Mouse (Mus musculus) stomach, postnatal 0 days (tissue): ENCODE measurements around the gene Atp6v0e. TPM values are rescaled to one million over a fixed set of nuclear protein-coding genes. Genes with fewer than 3 reads are reported as not detected.

Experiments used
- ATAC-seq: fragments of 200-750 bp; cut with Nextera tagmentation; 2 replicates; pipeline ENCODE4 v1.8.0; 2017; ENCODE audit not compliant: low FRiP score, low TSS enrichment
- DNase-seq: peaks from one replicate; pipeline ENCODE4 v3.0.0-alpha.2; 2016; ENCODE audit warnings: low spot score
- H3K27ac ChIP-seq: fragments of 300-500 bp; sonication (generic); replicated peaks from 2 replicates; pipeline ENCODE4 v1.5.1; 2014; ENCODE audit warnings: mild to moderate bottlenecking, control low read depth
- H3K27me3 ChIP-seq: fragments of 300-500 bp; sonication (generic); 2 replicates; pipeline ENCODE4 v1.6.1; 2014; ENCODE audit warnings: low read length; ENCODE audit not compliant: control insufficient read depth, insufficient read depth
- H3K36me3 ChIP-seq: fragments of 300-500 bp; sonication (generic); 2 replicates; pipeline ENCODE4 v1.6.1; 2014; ENCODE audit warnings: low read length, mixed read lengths; ENCODE audit not compliant: control insufficient read depth, insufficient read depth
- H3K4me1 ChIP-seq: fragments of 300-500 bp; sonication (generic); replicated peaks from 2 replicates; pipeline ENCODE4 v1.6.1; 2014; ENCODE audit warnings: antibody characterized with exemption; ENCODE audit not compliant: control insufficient read depth, insufficient read depth
- H3K4me2 ChIP-seq: fragments of 300-500 bp; sonication (generic); replicated peaks from 2 replicates; pipeline ENCODE4 v1.6.1; 2014; ENCODE audit warnings: low read depth, mild to moderate bottlenecking, control low read depth, moderate library complexity
- H3K4me3 ChIP-seq: fragments of 300-500 bp; sonication (generic); 2 replicates; pipeline ENCODE4 v1.5.1; 2014; ENCODE audit warnings: low read depth, low read length, control low read depth
- H3K9ac ChIP-seq: fragments of 300-500 bp; sonication (generic); 2 replicates; pipeline ENCODE4 v1.6.1; 2014; ENCODE audit warnings: mild to moderate bottlenecking, low read length, control low read depth, mixed read lengths
- H3K9me3 ChIP-seq: fragments of 300-500 bp; sonication (generic); 2 replicates; pipeline ENCODE4 v1.6.1; 2016; ENCODE audit warnings: low read length; ENCODE audit not compliant: control insufficient read depth
- CTCF ChIP-seq: IDR thresholded peaks from 2 replicates; pipeline ENCODE4 v1.5.1; 2016; ENCODE audit warnings: antibody characterized with exemption, low read depth, mild to moderate bottlenecking, moderate library complexity
- EP300 ChIP-seq: optimal IDR thresholded peaks from 2 replicates; pipeline ENCODE3; 2016; ENCODE audit warnings: antibody characterized with exemption
- WGBS: fragments of 180-500 bp; shearing (Covaris S2); extraction: QIAGEN DNeasy Blood & Tissue Kit; methylation state at CpG from one replicate; pipeline ENCODE4 v1.1.7; 2014; 5-methylcytosine and 5-hydroxymethylcytosine counted together
- polyA plus RNA-seq: library from polyadenylated mRNA; unstranded; fragments of >200 nt; fragmentation: Nextera tagmentation; extraction: Ambion mirVana; gene quantifications from 2 replicates; pipeline ENCODE4 v1.2.1, GENCODE M21; 2015

The Atp6v0e gene
- polyA plus RNA-seq, 1 experiment from 2014 or later = 334 TPM

DNA sequence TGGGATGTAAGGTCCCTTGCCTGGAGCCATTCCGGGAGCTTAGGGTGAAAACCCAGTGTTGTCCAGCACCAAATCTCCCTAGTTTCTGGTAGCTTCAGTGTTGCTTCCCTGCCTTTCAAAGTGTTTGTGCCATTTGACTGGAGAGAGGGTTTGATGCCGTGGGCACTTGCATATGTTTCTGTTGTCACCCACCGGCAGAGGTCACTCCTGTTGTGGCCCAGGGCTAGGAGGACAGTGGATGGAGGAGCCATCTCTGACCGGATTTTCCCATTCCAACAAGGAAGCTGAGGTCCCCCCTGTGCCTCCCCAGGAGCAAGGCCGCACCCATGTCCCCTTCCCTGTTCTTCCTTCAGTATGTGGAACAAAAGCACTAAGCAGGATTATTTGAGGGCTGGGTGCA is 27.2 kb downstream of the Atp6v0e start:
- Histone ChIP-seq H3K4me3 (no peak overlapping the region), H3K9ac (no peak overlapping the region), H3K27ac (no peak overlapping the region), H3K4me1 (no peaks in the 10 kb centered on the region), H3K27me3 (no peaks in the 10 kb centered on the region), H3K4me2 (no peak overlapping the region), H3K9me3 (no peaks in the 10 kb centered on the region), H3K36me3 (no peaks in the 10 kb centered on the region)
- no peak for TF ChIP-seq CTCF
- no peak for TF ChIP-seq EP300
- 85% methylated on average over 5 of the region's 5 CpGs for WGBS
- no peak for DNase-seq
- no peak for ATAC-seq

- H3K9me3 ChIP-seq = no peaks in the 10 kb centered on the region
- no peaks in the 10 kb centered on the region for H3K4me1 ChIP-seq
- no peak for ATAC-seq
- no peak overlapping the region for H3K4me3 ChIP-seq
- peaks cover 3% of the 10 kb centered on the region; the same call in 1 of the 2 replicates for H3K36me3 ChIP-seq
- no peak for DNase-seq
- H3K4me2 ChIP-seq = no peak overlapping the region
- no peak overlapping the region for H3K9ac ChIP-seq
- 85% methylated on average over 7 of the region's 7 CpGs for WGBS
- TF ChIP-seq EP300 (no peak), CTCF (no peak)
- H3K27ac ChIP-seq = no peak overlapping the region
- no peaks in the 10 kb centered on the region for H3K27me3 ChIP-seq
Observed at GRCm38 (mm10) chr17:26691110-26691509, 28.1 kb downstream of the Atp6v0e start.

DNA sequence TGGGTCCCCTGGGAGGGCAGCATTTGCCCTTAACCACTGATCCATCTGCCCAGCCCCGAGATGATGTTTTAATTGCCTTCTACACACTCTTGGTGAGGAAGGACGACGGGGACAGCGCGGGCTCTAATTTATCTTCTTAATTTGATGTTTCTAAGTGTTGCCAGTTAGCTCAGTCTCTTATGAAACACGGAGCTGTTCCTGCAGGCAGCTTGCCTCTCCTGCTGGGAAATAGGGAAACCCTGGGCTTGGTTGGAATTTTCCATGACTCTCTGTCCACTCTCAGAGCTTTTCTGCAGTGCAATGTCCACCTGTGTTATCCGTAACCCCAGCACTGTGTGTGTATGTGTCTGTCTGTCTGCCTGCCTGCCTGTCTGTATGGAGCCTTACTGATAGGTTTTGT is 30.4 kb downstream of the Atp6v0e start:
- TF ChIP-seq CTCF (no peak), EP300 (no peak)
- H3K36me3 ChIP-seq = peaks cover 10% of the 10 kb centered on the region
- no peaks in the 10 kb centered on the region for H3K27me3 ChIP-seq
- no peak overlapping the region for H3K4me3 ChIP-seq
- H3K27ac ChIP-seq = 0 out of 2 replicates have a peak overlapping the region, but pooled peaks have one; percentile 4
- 69% methylated on average over 7 of the region's 7 CpGs for WGBS
- no peak overlapping the region for H3K4me2 ChIP-seq
- no peak overlapping the region for H3K9ac ChIP-seq
- H3K4me1 ChIP-seq = no peaks in the 10 kb centered on the region
- no peaks in the 10 kb centered on the region for H3K9me3 ChIP-seq
- no peak for DNase-seq
- ATAC-seq = no peak

- DNase-seq = no peak
- Histone ChIP-seq H3K27me3 (no peaks in the 10 kb centered on the region), H3K36me3 (peaks cover 10% of the 10 kb centered on the region), H3K27ac (no peak overlapping the region), H3K4me2 (no peak overlapping the region), H3K9me3 (no peaks in the 10 kb centered on the region), H3K9ac (no peak overlapping the region), H3K4me3 (no peak overlapping the region), H3K4me1 (no peaks in the 10 kb centered on the region)
- 45% methylated on average over 7 of the region's 7 CpGs for WGBS
- ATAC-seq = no peak
- TF ChIP-seq EP300 = no peak
- TF ChIP-seq CTCF = no peak
Observed at GRCm38 (mm10) chr17:26694171-26694570, 31.1 kb downstream of the Atp6v0e start.

DNA sequence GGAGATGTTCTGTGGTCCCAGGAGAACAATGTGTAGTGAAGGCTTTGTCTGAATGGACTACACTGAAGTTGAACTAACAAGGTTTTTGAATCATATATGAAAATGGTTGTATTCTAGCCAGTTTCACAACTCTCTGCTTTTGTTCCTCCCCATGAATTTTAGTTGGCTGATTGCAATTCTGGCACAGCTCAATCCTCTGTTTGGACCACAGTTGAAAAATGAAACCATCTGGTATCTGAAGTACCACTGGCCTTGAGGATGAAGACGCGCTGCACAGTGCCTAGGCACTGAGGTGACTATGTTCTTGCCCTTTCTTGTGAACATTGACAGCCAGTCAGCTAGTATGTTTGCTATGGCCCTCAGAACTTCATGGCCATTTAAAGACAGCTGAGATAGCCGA is 32.2 kb downstream of the Atp6v0e start:
- no peak for ATAC-seq
- no peak for DNase-seq
- Histone ChIP-seq H3K4me1 (no peaks in the 10 kb centered on the region), H3K4me2 (no peak overlapping the region), H3K9me3 (no peaks in the 10 kb centered on the region), H3K9ac (no peak overlapping the region), H3K27me3 (no peaks in the 10 kb centered on the region), H3K4me3 (no peak overlapping the region), H3K27ac (no peak overlapping the region), H3K36me3 (peaks cover 11% of the 10 kb centered on the region)
- TF ChIP-seq CTCF (no peak), EP300 (no peak)
- 89% methylated on average over 3 of the region's 3 CpGs for WGBS

- no peak for DNase-seq
- no peaks in the 10 kb centered on the region for H3K27me3 ChIP-seq
- H3K4me2 ChIP-seq = no peak overlapping the region
- H3K9me3 ChIP-seq = no peaks in the 10 kb centered on the region
- H3K36me3 ChIP-seq = peaks cover 16% of the 10 kb centered on the region
- WGBS = 88% methylated on average over 5 of the region's 5 CpGs
- no peak for TF ChIP-seq EP300
- TF ChIP-seq CTCF = peak; percentile 67
- H3K4me3 ChIP-seq = no peak overlapping the region
- H3K4me1 ChIP-seq = no peaks in the 10 kb centered on the region
- ATAC-seq = no peak
- no peak overlapping the region for H3K27ac ChIP-seq
- no peak overlapping the region for H3K9ac ChIP-seq
Observed at GRCm38 (mm10) chr17:26698846-26699245, 35.8 kb downstream of the Atp6v0e start.
